Mouse (Mus musculus) heart, adult 2 months (tissue): ENCODE measurements at regions not wholly inside any gene's neighbourhood (a gene's known extent, or its start where the extent isn't known, plus 50 kb on each side); places are given as distances from the start of the nearest gene placed in this dataset.

Experiments used
- DNase-seq, 2 experiments: peaks; one replicate each; pipeline ENCODE4 v3.0.0; 2021
- H3K27ac ChIP-seq: fragments of 200-600 bp; 2 replicates; pipeline ENCODE4 v1.8.1; 2022
- H3K27me3 ChIP-seq: fragments of 200-500 bp; 2 replicates; pipeline ENCODE4 v1.6.1; 2012; ENCODE audit warnings: mild to moderate bottlenecking, low read length, inconsistent platforms, mixed read lengths; ENCODE audit not compliant: control insufficient read depth, insufficient read depth
- H3K36me3 ChIP-seq: fragments of 200-500 bp; 2 replicates; pipeline ENCODE4 v1.6.1; 2012; ENCODE audit warnings: low read length, inconsistent platforms; ENCODE audit not compliant: control insufficient read depth, insufficient read depth
- H3K4me1 ChIP-seq: fragments of 200-500 bp; 2 replicates; pipeline ENCODE4 v1.6.1; 2011; ENCODE audit warnings: low read length; ENCODE audit not compliant: control insufficient read depth, insufficient read depth
- H3K4me3 ChIP-seq: fragments of 200-600 bp; 2 replicates; pipeline ENCODE4 v1.8.1; 2022
- H3K79me2 ChIP-seq: fragments of 200-500 bp; replicated peaks from 2 replicates; pipeline ENCODE4 v1.6.1; 2012; ENCODE audit warnings: mild to moderate bottlenecking, inconsistent platforms, low read length, moderate library complexity, mixed read lengths; ENCODE audit not compliant: control insufficient read depth, insufficient read depth
- H3K9ac ChIP-seq: fragments of 200-500 bp; 2 replicates; pipeline ENCODE4 v1.6.1; 2012; ENCODE audit warnings: low read depth, mild to moderate bottlenecking, control low read depth, inconsistent platforms, low read length, mixed read lengths
- CTCF ChIP-seq: fragments of 200-600 bp; IDR thresholded peaks from 2 replicates; pipeline ENCODE4 v1.8.1; 2022; ENCODE audit warnings: antibody characterized with exemption, mild to moderate bottlenecking, moderate library complexity
- EP300 ChIP-seq: fragments of 200-500 bp; IDR thresholded peaks from 2 replicates; pipeline ENCODE4 v1.6.1; 2011; ENCODE audit warnings: low read depth, low read length, control low read depth; ENCODE audit not compliant: insufficient read depth
- POLR2A ChIP-seq: fragments of 200-500 bp; IDR thresholded peaks from 2 replicates; pipeline ENCODE4 v1.6.1; 2011; ENCODE audit warnings: mild to moderate bottlenecking, low read depth, low read length, control low read depth; ENCODE audit not compliant: insufficient read depth
- WGBS: fragments of 180-500 bp; shearing (Covaris S2); methylation state at CpG from one replicate; pipeline ENCODE4 v1.1.7; 2018; 5-methylcytosine and 5-hydroxymethylcytosine counted together
- intact Hi-C: fragments of 180-260 bp; cut with DNase I; formaldehyde crosslinking; loops from one replicate; pipeline ENCODE4 v1.15.1; 2025

DNA sequence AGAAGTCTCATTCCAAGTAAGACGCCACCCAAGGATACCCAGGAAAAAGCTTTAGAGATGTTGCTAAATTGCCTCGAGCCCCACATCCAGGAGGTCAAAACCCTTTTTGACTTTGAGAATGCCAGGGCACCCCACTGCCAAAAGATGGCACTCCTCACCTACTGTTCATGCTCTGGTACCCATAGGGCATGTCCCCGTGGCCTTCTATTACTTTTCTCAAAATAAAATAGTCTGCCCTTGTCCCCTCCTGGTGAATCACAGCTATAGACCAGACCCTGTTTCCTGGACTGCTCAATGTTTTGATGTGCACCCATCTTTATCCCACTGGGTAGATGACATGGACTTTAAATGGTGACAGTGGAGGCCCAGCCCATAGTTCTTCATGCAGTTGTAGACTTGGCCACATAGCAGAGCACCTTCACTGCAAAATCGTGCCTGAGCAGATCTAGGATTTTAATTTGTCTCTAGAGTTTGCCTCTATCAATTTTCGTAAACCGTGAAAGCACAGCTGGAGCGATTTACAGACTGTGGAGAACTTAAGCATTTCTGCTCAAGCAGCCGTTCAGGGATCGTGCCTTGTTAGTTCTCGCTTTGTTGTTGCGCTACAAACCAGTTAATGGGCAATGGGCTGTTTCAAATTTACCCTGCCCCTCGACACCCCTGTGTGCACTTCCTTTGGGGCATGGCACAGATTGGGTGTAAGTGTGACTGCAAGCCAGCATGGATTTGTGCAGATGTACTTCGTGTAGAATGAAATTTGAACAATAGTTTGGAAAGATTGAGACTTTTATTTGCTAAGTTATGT is 300.0 kb downstream of the Slc30a10 start:
- no peaks in the 10 kb centered on the region for H3K36me3 ChIP-seq
- no peaks in the 10 kb centered on the region for H3K4me1 ChIP-seq
- no peak overlapping the region for H3K9ac ChIP-seq
- no peak overlapping the region for H3K27ac ChIP-seq
- 75% methylated on average over 13 of the region's 13 CpGs for WGBS
- no peaks in the 10 kb centered on the region for H3K27me3 ChIP-seq
- no peak for DNase-seq
- H3K4me3 ChIP-seq, result no peak overlapping the region
- TF ChIP-seq CTCF (peak; percentile 55), EP300 (no peak)
- intact Hi-C loops, result no loop called here
- no peaks in the 10 kb centered on the region for H3K79me2 ChIP-seq

DNA sequence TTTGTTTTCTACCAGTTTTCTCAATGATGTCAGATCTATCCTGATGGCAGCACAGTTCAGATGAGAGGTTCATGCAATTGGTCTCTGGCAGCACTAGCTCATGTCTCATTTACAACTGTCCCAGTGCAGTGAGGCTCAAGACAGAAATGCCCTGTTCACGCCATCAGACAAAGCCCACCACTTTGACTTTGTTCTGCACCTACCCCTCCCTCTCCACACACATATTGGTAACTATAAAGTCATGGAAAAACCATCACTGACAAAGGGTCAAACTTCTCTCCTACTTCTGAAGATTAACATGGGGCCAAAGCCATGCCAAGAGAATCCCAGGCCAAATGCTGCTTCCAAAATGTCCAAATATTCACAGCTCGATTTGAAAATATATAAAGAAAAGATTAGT is 302.7 kb downstream of the Slc30a10 start:
- DNase-seq, result no peak
- Histone ChIP-seq H3K4me3 (no peak overlapping the region), H3K4me1 (no peaks in the 10 kb centered on the region), H3K27ac (no peak overlapping the region), H3K9ac (no peak overlapping the region), H3K36me3 (no peaks in the 10 kb centered on the region), H3K79me2 (no peaks in the 10 kb centered on the region), H3K27me3 (no peaks in the 10 kb centered on the region)
- TF ChIP-seq CTCF (no peak), EP300 (no peak), POLR2A (no peak)
- intact Hi-C loops, result no loop called here
- 74% methylated on average over 2 of the region's 2 CpGs for WGBS

GRCm38 (mm10) chr1:185774202-185774601 is 319.6 kb downstream of the Slc30a10 start:
- no peaks in the 10 kb centered on the region for H3K4me1 ChIP-seq
- no peak overlapping the region for H3K27ac ChIP-seq
- H3K36me3 ChIP-seq, result no peaks in the 10 kb centered on the region
- TF ChIP-seq EP300, result no peak
- no peak for TF ChIP-seq POLR2A
- no peak for TF ChIP-seq CTCF
- no peaks in the 10 kb centered on the region for H3K27me3 ChIP-seq
- H3K4me3 ChIP-seq, result no peak overlapping the region
- no peaks in the 10 kb centered on the region for H3K79me2 ChIP-seq
- H3K9ac ChIP-seq, result no peak overlapping the region
- intact Hi-C loops, result no loop called here
- DNase-seq, result no peak
- 43% methylated on average over 3 of the region's 3 CpGs for WGBS

- Histone ChIP-seq H3K27ac (no peak overlapping the region), H3K79me2 (no peaks in the 10 kb centered on the region), H3K4me1 (no peaks in the 10 kb centered on the region), H3K4me3 (no peak overlapping the region), H3K27me3 (no peaks in the 10 kb centered on the region), H3K36me3 (no peaks in the 10 kb centered on the region), H3K9ac (no peak overlapping the region)
- WGBS, result 78% methylated on average over 4 of the region's 4 CpGs
- TF ChIP-seq CTCF, result no peak
- no peak for DNase-seq
- intact Hi-C loops, result no loop called here
These were observed 325.0 kb downstream of the Slc30a10 start for GRCm38 (mm10) chr1:185779604-185780003.

DNA sequence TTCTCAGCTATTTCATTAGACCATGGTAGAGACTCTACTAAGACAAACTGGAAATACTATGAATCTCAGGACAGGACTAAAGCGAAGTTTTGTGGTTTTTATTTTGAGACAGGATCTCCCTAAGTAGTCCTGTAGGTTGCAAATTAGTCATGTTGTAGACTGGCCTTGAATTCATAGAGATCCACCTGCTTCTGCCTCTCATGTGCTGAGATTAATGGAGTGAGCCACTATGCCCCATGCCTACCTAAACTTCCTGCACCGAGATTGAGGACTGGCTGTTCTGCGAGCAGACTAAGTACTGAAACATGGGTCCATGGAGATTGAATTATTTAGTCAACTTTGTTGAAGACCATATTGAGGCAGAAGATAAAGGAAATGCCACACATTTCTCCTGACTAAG is 315.0 kb downstream of the Lyplal1 start:
- no peaks in the 10 kb centered on the region for H3K79me2 ChIP-seq
- no peak overlapping the region for H3K27ac ChIP-seq
- H3K4me1 ChIP-seq, result no peaks in the 10 kb centered on the region
- H3K4me3 ChIP-seq, result no peak overlapping the region
- no peaks in the 10 kb centered on the region for H3K27me3 ChIP-seq
- 84% methylated on average over 3 of the region's 3 CpGs for WGBS
- intact Hi-C loops, result no loop called here
- no peak for DNase-seq
- TF ChIP-seq EP300 (no peak), POLR2A (no peak), CTCF (no peak)
- H3K9ac ChIP-seq, result no peak overlapping the region
- H3K36me3 ChIP-seq, result no peaks in the 10 kb centered on the region

DNA sequence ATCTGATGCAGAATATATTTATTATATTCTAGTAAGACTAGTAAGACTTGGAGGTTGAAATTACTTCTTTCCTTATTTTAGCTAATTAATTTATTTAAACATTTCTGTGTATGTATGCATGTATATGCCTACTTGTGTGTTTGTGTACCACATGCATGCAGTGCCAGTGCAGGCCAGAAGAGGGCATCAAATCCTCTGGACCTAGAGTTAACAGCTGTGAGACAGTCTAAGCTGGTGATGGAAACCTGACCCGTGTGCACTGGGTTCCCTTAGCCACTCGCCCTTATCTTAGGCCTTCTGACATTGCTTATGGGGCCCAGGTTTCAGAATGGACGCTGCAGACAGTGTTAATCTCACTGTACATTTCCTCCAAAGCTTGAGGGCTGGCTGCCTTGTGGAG is 302.2 kb downstream of the Lyplal1 start:
- TF ChIP-seq CTCF (peak; percentile 32), POLR2A (no peak)
- intact Hi-C loops, result no loop called here

More for the DNA sequence above, 302.2 kb downstream of the Lyplal1 start:
- no peak overlapping the region for H3K4me3 ChIP-seq
- no peak overlapping the region for H3K9ac ChIP-seq
- no peaks in the 10 kb centered on the region for H3K27me3 ChIP-seq
- H3K79me2 ChIP-seq, result no peaks in the 10 kb centered on the region
- H3K27ac ChIP-seq, result no peak overlapping the region
- no peaks in the 10 kb centered on the region for H3K36me3 ChIP-seq
- 76% methylated on average over 3 of the region's 3 CpGs for WGBS
- no peaks in the 10 kb centered on the region for H3K4me1 ChIP-seq
- DNase-seq, result no peak
